Mouse (Mus musculus): ENCODE results near the gene Nip7. TPM values are rescaled to one million over a fixed set of nuclear protein-coding genes. Genes with fewer than 3 reads are reported as not detected.
"Not testable (repeated sequence)": the region's sequence is repeated elsewhere in the genome, so short reads cannot be mapped to it uniquely, and the experiment has no call there.

Nip7 gene
- polyA plus RNA-seq, 1 experiment from 2014 or later = 71.1 TPM

GRCm38 (mm10) chr8:107085358-107085757, 28.7 kb downstream of the Nip7 start:
- H3K9ac ChIP-seq = no peak overlapping the region
- WGBS = 97% methylated on average over 17 of the region's 17 CpGs

GRCm38 (mm10) chr8:107086018-107086417, 29.3 kb downstream of the Nip7 start:
- no peak overlapping the region for H3K4me3 ChIP-seq
- ATAC-seq (replicated peaks) = no peak
- no peaks in the 10 kb centered on the region for H3K9me3 ChIP-seq
- H3K27ac ChIP-seq = no peak overlapping the region
- H3K27me3 ChIP-seq (replicated peaks) = no peaks in the 10 kb centered on the region
- 97% methylated on average over 5 of the region's 5 CpGs for WGBS
- H3K4me1 ChIP-seq = no peaks in the 10 kb centered on the region
- H3K9ac ChIP-seq = no peak overlapping the region
- peaks cover 31% of the 10 kb centered on the region for H3K36me3 ChIP-seq (replicated peaks)
- no peak overlapping the region for H3K4me2 ChIP-seq

More at GRCm38 (mm10) chr8:107085358-107085757, 28.7 kb downstream of the Nip7 start:
- Histone ChIP-seq H3K27ac (no peak overlapping the region), H3K27me3 (replicated peaks) (no peaks in the 10 kb centered on the region), H3K4me3 (no peak overlapping the region), H3K4me2 (no peak overlapping the region), H3K4me1 (no peaks in the 10 kb centered on the region), H3K36me3 (replicated peaks) (peaks cover 31% of the 10 kb centered on the region), H3K9me3 (no peaks in the 10 kb centered on the region)
- ATAC-seq (replicated peaks) = no peak

GRCm38 (mm10) chr8:107088526-107089063, 31.9 kb downstream of the Nip7 start:
- peaks cover 17% of the 10 kb centered on the region for H3K36me3 ChIP-seq (replicated peaks)
- no peaks in the 10 kb centered on the region for H3K9me3 ChIP-seq
- no peak for ATAC-seq (replicated peaks)
- WGBS = over 99% methylated on average over 5 of the region's 5 CpGs
- no peak overlapping the region for H3K27ac ChIP-seq
- H3K4me3 ChIP-seq = no peak overlapping the region
- H3K9ac ChIP-seq = no peak overlapping the region
- H3K4me2 ChIP-seq = no peak overlapping the region
- H3K4me1 ChIP-seq = peaks cover 3% of the 10 kb centered on the region
- H3K27me3 ChIP-seq (replicated peaks) = no peaks in the 10 kb centered on the region

- no peaks in the 10 kb centered on the region for H3K9me3 ChIP-seq
- no peaks in the 10 kb centered on the region for H3K27me3 ChIP-seq (replicated peaks)
- peaks cover 22% of the 10 kb centered on the region for H3K4me1 ChIP-seq
- no peak for ATAC-seq (replicated peaks)
- peaks cover 13% of the 10 kb centered on the region for H3K36me3 ChIP-seq (replicated peaks)
- H3K27ac ChIP-seq = no peak overlapping the region
- WGBS = 97% methylated on average over 7 of the region's 7 CpGs
- no peak overlapping the region for H3K4me2 ChIP-seq
- H3K4me3 ChIP-seq = no peak overlapping the region
- no peak overlapping the region for H3K9ac ChIP-seq
These were observed 33.9 kb downstream of the Nip7 start for GRCm38 (mm10) chr8:107090531-107090930.

- Histone ChIP-seq H3K9me3 (no peaks in the 10 kb centered on the region), H3K36me3 (replicated peaks) (no peaks in the 10 kb centered on the region; the same call in 1 of the 2 replicates), H3K27me3 (replicated peaks) (no peaks in the 10 kb centered on the region), H3K4me2 (peak overlapping the region; percentile 49), H3K4me3 (peak overlapping the region; percentile 77), H3K27ac (peak overlapping the region; percentile 87), H3K9ac (peak overlapping the region; percentile 69), H3K4me1 (peaks cover 30% of the 10 kb centered on the region)
- peak; percentile 79 for ATAC-seq (replicated peaks)
- WGBS = under 1% methylated on average over 50 of the region's 53 CpGs
These were observed 39.2 kb downstream of the Nip7 start for GRCm38 (mm10) chr8:107095717-107096365.

- peak within 1 kb of the TSS; percentile 87 for H3K27ac ChIP-seq
- 4% methylated on average over 39 of the region's 39 CpGs for WGBS
- peaks cover 30% of the 10 kb centered on the region for H3K4me1 ChIP-seq
- no peaks in the 10 kb centered on the region for H3K9me3 ChIP-seq
- H3K36me3 ChIP-seq (replicated peaks) = no peaks in the 10 kb centered on the region
- H3K27me3 ChIP-seq (replicated peaks) = no peaks in the 10 kb centered on the region
- peak within 1 kb of the TSS; percentile 49 for H3K4me2 ChIP-seq
- peak; percentile 97 for ATAC-seq (replicated peaks)
- H3K4me3 ChIP-seq = peak within 1 kb of the TSS; percentile 77
- H3K9ac ChIP-seq = peak within 1 kb of the TSS; percentile 69
These were observed 39.8 kb downstream of the Nip7 start, which contains the start of gene Terf2 for GRCm38 (mm10) chr8:107096366-107097036. TSS of gene Terf2 (minus strand) at chr8:107096547.

- WGBS = 89% methylated on average over 2 of the region's 2 CpGs
- Histone ChIP-seq H3K4me2 (no peak overlapping the region), H3K9ac (no peak overlapping the region), H3K4me3 (no peak overlapping the region), H3K36me3 (replicated peaks) (no peaks in the 10 kb centered on the region), H3K9me3 (no peaks in the 10 kb centered on the region), H3K27me3 (replicated peaks) (no peaks in the 10 kb centered on the region), H3K27ac (no peak overlapping the region), H3K4me1 (peaks cover 6% of the 10 kb centered on the region)
- no peak for ATAC-seq (replicated peaks)
These were observed 44.0 kb downstream of the Nip7 start for GRCm38 (mm10) chr8:107100635-107101034.

- Histone ChIP-seq H3K9ac (no peak overlapping the region), H3K4me1 (no peaks in the 10 kb centered on the region), H3K27me3 (replicated peaks) (no peaks in the 10 kb centered on the region), H3K4me3 (no peak overlapping the region), H3K36me3 (replicated peaks) (no peaks in the 10 kb centered on the region), H3K27ac (no peak overlapping the region), H3K9me3 (no peaks in the 10 kb centered on the region), H3K4me2 (no peak overlapping the region)
- 10% methylated on average over 4 of the region's 4 CpGs for WGBS
- ATAC-seq (replicated peaks) = no peak
These were observed 47.9 kb downstream of the Nip7 start for GRCm38 (mm10) chr8:107104547-107104946.

- not testable (repeated sequence) for H3K4me3 ChIP-seq; H3K4me2 ChIP-seq; ATAC-seq (replicated peaks); H3K36me3 ChIP-seq (replicated peaks); H3K27me3 ChIP-seq (replicated peaks); H3K27ac ChIP-seq; H3K9me3 ChIP-seq; H3K9ac ChIP-seq; H3K4me1 ChIP-seq
- 91% methylated on average over 5 of the region's 5 CpGs for WGBS
These were observed 51.4 kb downstream of the Nip7 start for GRCm38 (mm10) chr8:107108089-107108488.

- H3K27ac ChIP-seq = no peak overlapping the region
- no peaks in the 10 kb centered on the region for H3K27me3 ChIP-seq (replicated peaks)
- 0 out of 2 replicates have a peak overlapping the region, but pooled peaks have one; percentile 3 for H3K4me2 ChIP-seq
- no peaks in the 10 kb centered on the region for H3K9me3 ChIP-seq
- H3K36me3 ChIP-seq (replicated peaks) = no peaks in the 10 kb centered on the region
- no peak overlapping the region for H3K4me3 ChIP-seq
- H3K4me1 ChIP-seq = peaks cover 4% of the 10 kb centered on the region
- 76% methylated on average over 23 of the region's 23 CpGs for WGBS
- H3K9ac ChIP-seq = no peak overlapping the region
- ATAC-seq (replicated peaks) = no peak
These were observed 52.5 kb downstream of the Nip7 start for GRCm38 (mm10) chr8:107108978-107109720.

GRCm38 (mm10) chr8:107109816-107110435, 53.2 kb downstream of the Nip7 start:
- ATAC-seq (replicated peaks) = no peak
- Histone ChIP-seq H3K4me2 (no peak overlapping the region), H3K9ac (no peak overlapping the region), H3K4me1 (peaks cover 6% of the 10 kb centered on the region), H3K36me3 (replicated peaks) (no peaks in the 10 kb centered on the region), H3K9me3 (no peaks in the 10 kb centered on the region), H3K4me3 (no peak overlapping the region), H3K27me3 (replicated peaks) (no peaks in the 10 kb centered on the region), H3K27ac (no peak overlapping the region)
- WGBS = 88% methylated on average over 5 of the region's 5 CpGs

Measured in midbrain, embryonic 15.5 days (tissue).